Mouse (Mus musculus): ENCODE data around the gene Tmcc3. TPM values are rescaled to one million over a fixed set of nuclear protein-coding genes. Genes with fewer than 3 reads are reported as not detected.

Gene Tmcc3
- polyA plus RNA-seq, 1 experiment from 2014 or later: 8.8 TPM

GRCm38 (mm10) chr10:94409661-94410060, 97.9 kb downstream of the Tmcc3 start:
- Histone ChIP-seq H3K27me3 (ENCODE audit: control insufficient read depth, insufficient read depth, low read length) (no peaks in the 10 kb centered on the region), H3K36me3 (ENCODE audit: control insufficient read depth, insufficient read depth, low read length) (no peaks in the 10 kb centered on the region), H3K4me2 (replicated peaks; ENCODE audit: low read depth, low read length) (no peak overlapping the region), H3K9ac (replicated peaks; ENCODE audit: low read depth, low read length) (no peak overlapping the region), H3K27ac (ENCODE audit: low read length) (no peak overlapping the region), H3K4me1 (ENCODE audit: control insufficient read depth, insufficient read depth, low read length) (peaks cover 8% of the 10 kb centered on the region; the same call in 1 of the 2 replicates), H3K9me3 (ENCODE audit: control insufficient read depth, low read depth, low read length) (no peaks in the 10 kb centered on the region), H3K4me3 (ENCODE audit: low read depth, low read length) (no peak overlapping the region)
- no peak for ATAC-seq (ENCODE audit: insufficient number of reproducible peaks, insufficient read depth, low FRiP score, low read depth)
- 59% methylated on average over 6 of the region's 6 CpGs for WGBS

GRCm38 (mm10) chr10:94411594-94411993, 99.8 kb downstream of the Tmcc3 start:
- WGBS: 75% methylated on average over 9 of the region's 9 CpGs
- no peak overlapping the region for H3K4me2 ChIP-seq (replicated peaks; ENCODE audit: low read depth, low read length)

GRCm38 (mm10) chr10:94413770-94414651, 102.3 kb downstream of the Tmcc3 start:
- H3K4me2 ChIP-seq (replicated peaks; ENCODE audit: low read depth, low read length): no peak overlapping the region
- no peaks in the 10 kb centered on the region for H3K9me3 ChIP-seq (ENCODE audit: control insufficient read depth, low read depth, low read length)
- no peaks in the 10 kb centered on the region for H3K27me3 ChIP-seq (ENCODE audit: control insufficient read depth, insufficient read depth, low read length)
- no peak overlapping the region for H3K4me3 ChIP-seq (ENCODE audit: low read depth, low read length)
- no peaks in the 10 kb centered on the region for H3K36me3 ChIP-seq (ENCODE audit: control insufficient read depth, insufficient read depth, low read length)
- ATAC-seq (ENCODE audit: insufficient number of reproducible peaks, insufficient read depth, low FRiP score, low read depth): peak; percentile 15; the same call in 1 of the 2 replicates
- 27% methylated on average over 8 of the region's 8 CpGs for WGBS
- H3K9ac ChIP-seq (replicated peaks; ENCODE audit: low read depth, low read length): no peak overlapping the region
- H3K4me1 ChIP-seq (ENCODE audit: control insufficient read depth, insufficient read depth, low read length): peaks cover 18% of the 10 kb centered on the region
- peak overlapping the region; percentile 66; the same call in 1 of the 2 replicates for H3K27ac ChIP-seq (ENCODE audit: low read length)

More at GRCm38 (mm10) chr10:94411594-94411993, 99.8 kb downstream of the Tmcc3 start:
- no peak for ATAC-seq (ENCODE audit: insufficient number of reproducible peaks, insufficient read depth, low FRiP score, low read depth)
- Histone ChIP-seq H3K36me3 (ENCODE audit: control insufficient read depth, insufficient read depth, low read length) (no peaks in the 10 kb centered on the region), H3K4me3 (ENCODE audit: low read depth, low read length) (no peak overlapping the region), H3K27ac (ENCODE audit: low read length) (no peak overlapping the region), H3K27me3 (ENCODE audit: control insufficient read depth, insufficient read depth, low read length) (no peaks in the 10 kb centered on the region), H3K9me3 (ENCODE audit: control insufficient read depth, low read depth, low read length) (no peaks in the 10 kb centered on the region), H3K4me1 (ENCODE audit: control insufficient read depth, insufficient read depth, low read length) (peaks cover 14% of the 10 kb centered on the region), H3K9ac (replicated peaks; ENCODE audit: low read depth, low read length) (no peak overlapping the region)

GRCm38 (mm10) chr10:94415950-94416844, 104.4 kb downstream of the Tmcc3 start:
- no peak for ATAC-seq (ENCODE audit: insufficient number of reproducible peaks, insufficient read depth, low FRiP score, low read depth)
- H3K4me3 ChIP-seq (ENCODE audit: low read depth, low read length): no peak overlapping the region
- H3K4me2 ChIP-seq (replicated peaks; ENCODE audit: low read depth, low read length): peak overlapping the region; percentile 17; the same call in 1 of the 2 replicates
- H3K36me3 ChIP-seq (ENCODE audit: control insufficient read depth, insufficient read depth, low read length): no peaks in the 10 kb centered on the region
- H3K4me1 ChIP-seq (ENCODE audit: control insufficient read depth, insufficient read depth, low read length): peaks cover 18% of the 10 kb centered on the region
- no peak overlapping the region for H3K27ac ChIP-seq (ENCODE audit: low read length)
- no peaks in the 10 kb centered on the region for H3K9me3 ChIP-seq (ENCODE audit: control insufficient read depth, low read depth, low read length)
- WGBS: 32% methylated on average over 22 of the region's 22 CpGs
- H3K9ac ChIP-seq (replicated peaks; ENCODE audit: low read depth, low read length): no peak overlapping the region
- no peaks in the 10 kb centered on the region for H3K27me3 ChIP-seq (ENCODE audit: control insufficient read depth, insufficient read depth, low read length)

- Histone ChIP-seq H3K9ac (replicated peaks; ENCODE audit: low read depth, low read length) (no peak overlapping the region), H3K9me3 (ENCODE audit: control insufficient read depth, low read depth, low read length) (no peaks in the 10 kb centered on the region)
- 73% methylated on average over 4 of the region's 4 CpGs for WGBS
These were observed 105.9 kb downstream of the Tmcc3 start for GRCm38 (mm10) chr10:94417643-94418042.

GRCm38 (mm10) chr10:94426000-94426920, 114.5 kb downstream of the Tmcc3 start:
- 47% methylated on average over 12 of the region's 12 CpGs for WGBS
- H3K4me2 ChIP-seq (replicated peaks; ENCODE audit: low read depth, low read length): no peak overlapping the region
- ATAC-seq (ENCODE audit: insufficient number of reproducible peaks, insufficient read depth, low FRiP score, low read depth): peak; percentile 82; the same call in 1 of the 2 replicates

More at GRCm38 (mm10) chr10:94417643-94418042, 105.9 kb downstream of the Tmcc3 start:
- no peak overlapping the region for H3K4me2 ChIP-seq (replicated peaks; ENCODE audit: low read depth, low read length)
- peaks cover 18% of the 10 kb centered on the region for H3K4me1 ChIP-seq (ENCODE audit: control insufficient read depth, insufficient read depth, low read length)
- no peaks in the 10 kb centered on the region for H3K27me3 ChIP-seq (ENCODE audit: control insufficient read depth, insufficient read depth, low read length)
- ATAC-seq (ENCODE audit: insufficient number of reproducible peaks, insufficient read depth, low FRiP score, low read depth): no peak
- H3K4me3 ChIP-seq (ENCODE audit: low read depth, low read length): no peak overlapping the region
- no peak overlapping the region for H3K27ac ChIP-seq (ENCODE audit: low read length)
- no peaks in the 10 kb centered on the region for H3K36me3 ChIP-seq (ENCODE audit: control insufficient read depth, insufficient read depth, low read length)

GRCm38 (mm10) chr10:94426921-94427270, 115.1 kb downstream of the Tmcc3 start:
- H3K27me3 ChIP-seq (ENCODE audit: control insufficient read depth, insufficient read depth, low read length): no peaks in the 10 kb centered on the region
- H3K9ac ChIP-seq (replicated peaks; ENCODE audit: low read depth, low read length): no peak overlapping the region
- ATAC-seq (ENCODE audit: insufficient number of reproducible peaks, insufficient read depth, low FRiP score, low read depth): no peak
- no peaks in the 10 kb centered on the region for H3K36me3 ChIP-seq (ENCODE audit: control insufficient read depth, insufficient read depth, low read length)
- 81% methylated on average over 15 of the region's 15 CpGs for WGBS
- H3K4me3 ChIP-seq (ENCODE audit: low read depth, low read length): no peak overlapping the region
- H3K4me1 ChIP-seq (ENCODE audit: control insufficient read depth, insufficient read depth, low read length): peaks cover 3% of the 10 kb centered on the region; the same call in 1 of the 2 replicates
- no peak overlapping the region for H3K4me2 ChIP-seq (replicated peaks; ENCODE audit: low read depth, low read length)
- peak overlapping the region; percentile 15; the same call in 1 of the 2 replicates for H3K27ac ChIP-seq (ENCODE audit: low read length)
- no peaks in the 10 kb centered on the region for H3K9me3 ChIP-seq (ENCODE audit: control insufficient read depth, low read depth, low read length)

More at GRCm38 (mm10) chr10:94426000-94426920, 114.5 kb downstream of the Tmcc3 start:
- Histone ChIP-seq H3K27me3 (ENCODE audit: control insufficient read depth, insufficient read depth, low read length) (no peaks in the 10 kb centered on the region), H3K9me3 (ENCODE audit: control insufficient read depth, low read depth, low read length) (no peaks in the 10 kb centered on the region), H3K9ac (replicated peaks; ENCODE audit: low read depth, low read length) (no peak overlapping the region), H3K36me3 (ENCODE audit: control insufficient read depth, insufficient read depth, low read length) (no peaks in the 10 kb centered on the region), H3K4me1 (ENCODE audit: control insufficient read depth, insufficient read depth, low read length) (peaks cover 3% of the 10 kb centered on the region; the same call in 1 of the 2 replicates), H3K4me3 (ENCODE audit: low read depth, low read length) (no peak overlapping the region), H3K27ac (ENCODE audit: low read length) (peak overlapping the region; percentile 15; the same call in 1 of the 2 replicates)
